ENCODE assay signal across 8 mouse cellular contexts in the genomic region with DNA sequence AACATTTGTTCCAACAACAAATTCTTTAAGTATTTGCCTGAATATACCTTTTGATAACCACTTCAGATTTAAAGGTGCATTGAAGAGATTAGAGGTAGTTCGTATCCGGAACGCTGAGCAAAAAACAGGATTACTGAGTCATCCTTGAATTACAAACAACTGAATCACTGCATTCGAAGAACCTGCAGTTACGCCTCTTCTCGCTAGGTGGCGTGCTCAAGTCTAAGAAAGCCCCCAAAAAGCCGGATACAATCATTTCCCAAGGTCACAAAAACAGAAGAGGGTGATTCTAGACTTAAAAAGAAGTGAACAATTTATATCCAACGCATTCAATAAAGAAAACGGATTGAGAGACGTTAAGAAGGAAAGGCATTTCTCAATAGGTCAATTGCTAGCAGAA. TPM values are rescaled to one million over a fixed set of nuclear protein-coding genes. Genes with fewer than 3 reads are reported as not detected.
A peak's percentile ranks its signal among the peaks of the same experiment; 100 is the strongest.
DNase-seq lines count a peak whose midpoint lies in the region; ATAC-seq and TF ChIP-seq lines count a peak whose summit lies in the region.
"Had no signal": no experiment of that assay in that cellular context is flagged by ENCODE, and none has a peak within 500 bp of the region (broad histone marks: within the 10 kb centered on the region; RNA-seq: fewer than 3 reads in every experiment).

No protein-coding gene starts in this region.

- 38% methylated on average over 11 of the region's 11 CpGs for WGBS in kidney, postnatal 0 days
- 40% methylated on average over 11 of the region's 11 CpGs for WGBS in kidney, embryonic 14.5 days

- H3K4me2 ChIP-seq in kidney, postnatal 0 days (ENCODE audit: low read length): no peak overlapping the region
- no peak overlapping the region for H3K4me2 ChIP-seq in kidney, embryonic 14.5 days (replicated peaks; ENCODE audit: low read depth, low read length)
- H3K4me2 ChIP-seq: limb, embryonic 15.5 days had no signal

- H3K4me1 ChIP-seq in kidney, postnatal 0 days (replicated peaks; ENCODE audit: insufficient read depth, low read length): no peaks in the 10 kb centered on the region
- no peaks in the 10 kb centered on the region for H3K4me1 ChIP-seq in kidney, embryonic 14.5 days (ENCODE audit: control insufficient read depth, insufficient read depth, low read length)
- no peaks in the 10 kb centered on the region for H3K4me1 ChIP-seq in MEL (ENCODE audit: control insufficient read depth in 1 of 2, insufficient read depth in 2 of 2, low read length in 2 of 2)
- H3K4me1 ChIP-seq: limb, embryonic 15.5 days had no signal

- no peak overlapping the region for H3K27ac ChIP-seq in kidney, postnatal 0 days
- H3K27ac ChIP-seq in kidney, embryonic 14.5 days (ENCODE audit: low read depth, low read length): no peak overlapping the region
- no peak overlapping the region for H3K27ac ChIP-seq in MEL (ENCODE audit: control insufficient read depth, low read depth, low read length)
- H3K27ac ChIP-seq: limb, embryonic 15.5 days had no signal

- TF ChIP-seq EP300 in MEL (IDR thresholded peaks at IDR 0.05; ENCODE audit: low read depth in 1 of 2, low read length in 2 of 2): no peak

- no peaks in the 10 kb centered on the region for H3K79me2 ChIP-seq in MEL (ENCODE audit: control insufficient read depth, insufficient read depth, low read length, poor library complexity)

- H3K9ac ChIP-seq in kidney, postnatal 0 days (ENCODE audit: low read depth, low read length): no peak overlapping the region
- no peak overlapping the region for H3K9ac ChIP-seq in kidney, embryonic 14.5 days (ENCODE audit: low read depth, low read length)
- H3K9ac ChIP-seq in MEL (ENCODE audit: control insufficient read depth, low read depth, low read length, poor library complexity, severe bottlenecking): no peak overlapping the region
- H3K9ac ChIP-seq: limb, embryonic 15.5 days had no signal

- DNase-seq in kidney, postnatal 0 days (ENCODE audit: low spot score): peak; percentile 29
- peak; percentile 12 for DNase-seq in MEL (ENCODE audit: low read depth, low spot score)
- DNase-seq in c-Kit-positive CD71-positive TER-119-negative erythroid progenitor cells, embryonic 14.5 days (ENCODE audit: low read depth): peak; percentile 3
- peak; percentile 41 for DNase-seq in kidney, postnatal 14 days
- no peak for DNase-seq in testis, postnatal 14 days (ENCODE audit: low spot score)

- TF ChIP-seq POLR2A in MEL (IDR thresholded peaks at IDR 0.05; ENCODE audit: control insufficient read depth in 1 of 2, insufficient read depth in 1 of 2, low read depth in 1 of 2, low read length in 2 of 2, poor library complexity in 1 of 2): no peak

- no peaks in the 10 kb centered on the region for H3K27me3 ChIP-seq in kidney, postnatal 0 days (ENCODE audit: insufficient read depth, low read length)
- H3K27me3 ChIP-seq in kidney, embryonic 14.5 days (ENCODE audit: control insufficient read depth, insufficient read depth, low read length): no peaks in the 10 kb centered on the region
- no peaks in the 10 kb centered on the region for H3K27me3 ChIP-seq in MEL (ENCODE audit: control insufficient read depth in 1 of 2, insufficient read depth in 2 of 2, low read length in 2 of 2)
- H3K27me3 ChIP-seq: limb, embryonic 15.5 days had no signal

- TF ChIP-seq RAD21 in MEL (IDR thresholded peaks at IDR 0.05; ENCODE audit: low read depth, low read length): peak; percentile 26

- no peak overlapping the region for H3K4me3 ChIP-seq in kidney, postnatal 0 days (replicated peaks; ENCODE audit: low read depth, low read length)
- no peak overlapping the region for H3K4me3 ChIP-seq in kidney, embryonic 14.5 days (ENCODE audit: low read length)
- no peak overlapping the region for H3K4me3 ChIP-seq in MEL (ENCODE audit: control insufficient read depth in 1 of 2, insufficient read depth in 1 of 2, low read depth in 2 of 2, low read length in 2 of 2)
- H3K4me3 ChIP-seq: limb, embryonic 15.5 days had no signal

- H3K9me3 ChIP-seq in kidney, postnatal 0 days (replicated peaks; ENCODE audit: low read length): no peaks in the 10 kb centered on the region
- H3K9me3 ChIP-seq in kidney, embryonic 14.5 days (ENCODE audit: control insufficient read depth, low read length): no peaks in the 10 kb centered on the region
- no peaks in the 10 kb centered on the region for H3K9me3 ChIP-seq in MEL (replicated peaks; ENCODE audit: insufficient read depth, low read length)
- H3K9me3 ChIP-seq: limb, embryonic 15.5 days had no signal

- ATAC-seq in kidney, postnatal 0 days (replicated peaks; ENCODE audit: low FRiP score, low read depth): no peak
- ATAC-seq in kidney, embryonic 14.5 days (ENCODE audit: low FRiP score, low TSS enrichment): no peak
- peak; percentile 90 for ATAC-seq in megakaryocyte progenitor cell, adult 5-6 weeks (replicated peaks; ENCODE audit: poor library complexity)

- peak; percentile 64; the same call in 1 of the 2 replicates for TF ChIP-seq CTCF in kidney, postnatal 0 days (IDR thresholded peaks at IDR 0.05; ENCODE audit: low read depth)
- TF ChIP-seq CTCF in MEL (IDR thresholded peaks at IDR 0.05 in 2 of 3, conservative IDR thresholded peaks at IDR 0.05 in 1 of 3; ENCODE audit: control insufficient read depth in 1 of 3, insufficient read depth in 1 of 3, low read depth in 2 of 3, low read length in 3 of 3, poor library complexity in 1 of 3, severe bottlenecking in 1 of 3): peak; percentile 45 to 52 (median 47)

- H3K36me3 ChIP-seq in kidney, postnatal 0 days (ENCODE audit: insufficient read depth, low read length): no peaks in the 10 kb centered on the region
- H3K36me3 ChIP-seq in kidney, embryonic 14.5 days (ENCODE audit: control insufficient read depth, insufficient read depth, low read length): no peaks in the 10 kb centered on the region
- no peaks in the 10 kb centered on the region for H3K36me3 ChIP-seq in MEL (ENCODE audit: control insufficient read depth in 1 of 2, insufficient read depth in 2 of 2, low read length in 2 of 2)
- H3K36me3 ChIP-seq: limb, embryonic 15.5 days had no signal

TF ChIP-seq in MEL, 35 proteins besides CTCF, POLR2A, EP300 and RAD21:
- TF ChIP-seq ZC3H11A (IDR thresholded peaks at IDR 0.05; ENCODE audit: low read depth, low read length) (no peak), SMC3 (IDR thresholded peaks at IDR 0.05; ENCODE audit: low read depth, low read length) (peak; percentile 42)

RNA-seq across cellular contexts. Expression of gene Elmo1, which starts 51.9 kb away (rescaled TPM):
- 5.1 and 6.0 TPM in 2 replicates for polyA plus RNA-seq in kidney, postnatal 0 days (2015; fragmentation: Nextera tagmentation; extraction: Ambion mirVana)
- 7.9 and 15.4 TPM in 2 replicates for polyA plus RNA-seq in kidney, embryonic 14.5 days (2014; fragmentation: Nextera tagmentation; extraction: Ambion mirVana)
- total RNA-seq in MEL (2012; rRNA removed): 5.2 and 6.1 TPM in 2 replicates
- 1 to 10 TPM in 1 of 2 experiments, not detected in 1; 7.6 TPM for polyA plus RNA-seq in MEL (2012; ENCODE audit: insufficient read depth in 1 of 2, insufficient read length in 2 of 2, low read depth in 1 of 2, low replicate concordance in 2 of 2, missing spikeins in 1 of 2)
- 97.9 and 103 TPM in 2 replicates for total RNA-seq in megakaryocyte progenitor cell, adult 5-6 weeks (2015)
- 42.0 and 61.9 TPM in 2 replicates for total RNA-seq in megakaryocyte progenitor cell, adult 5-6 weeks (2017)
